Mouse (Mus musculus) lung, postnatal 36 days (tissue): Measurements from ENCODE around the gene Praf2.

ENCODE experiments used
- DNase-seq: peaks from one replicate; pipeline ENCODE4 v3.0.0; 2022; ENCODE audit warnings: mixed read lengths

Praf2 gene

DNA sequence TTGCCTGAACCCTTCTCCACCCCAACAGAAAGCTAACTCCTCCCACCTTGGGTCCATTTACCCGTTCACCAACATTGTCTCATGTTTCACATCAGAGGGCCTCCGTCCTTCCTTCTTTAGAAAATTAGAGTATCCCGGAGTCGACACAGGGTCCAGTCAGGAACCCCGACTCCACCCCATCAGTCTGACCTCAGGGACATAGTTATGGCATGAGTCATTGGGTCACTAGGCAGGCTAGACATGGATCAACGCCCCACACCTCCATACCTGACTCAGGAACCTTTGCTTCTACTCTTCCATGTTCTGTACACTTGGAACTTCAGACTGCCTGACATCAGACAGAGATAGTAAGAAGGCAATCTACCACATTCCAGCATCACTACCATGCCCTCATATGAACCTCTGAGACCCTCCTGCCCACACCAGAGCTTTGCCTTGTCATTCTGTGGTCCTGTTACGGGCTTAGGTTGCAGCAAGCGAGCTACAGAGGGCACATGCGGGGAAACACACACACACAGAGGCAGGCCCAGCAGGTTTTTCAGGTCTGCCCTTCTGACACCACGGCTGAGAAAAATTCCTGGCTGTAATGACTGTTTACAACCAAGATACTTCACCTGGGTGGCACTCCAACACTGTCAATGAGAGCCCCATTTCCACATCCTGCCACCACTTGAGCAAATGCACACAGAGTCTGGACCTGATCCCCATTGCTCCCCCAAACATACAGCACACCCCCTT is 12.0 kb downstream of the Praf2 start:
- peak; percentile 79 for DNase-seq

DNA sequence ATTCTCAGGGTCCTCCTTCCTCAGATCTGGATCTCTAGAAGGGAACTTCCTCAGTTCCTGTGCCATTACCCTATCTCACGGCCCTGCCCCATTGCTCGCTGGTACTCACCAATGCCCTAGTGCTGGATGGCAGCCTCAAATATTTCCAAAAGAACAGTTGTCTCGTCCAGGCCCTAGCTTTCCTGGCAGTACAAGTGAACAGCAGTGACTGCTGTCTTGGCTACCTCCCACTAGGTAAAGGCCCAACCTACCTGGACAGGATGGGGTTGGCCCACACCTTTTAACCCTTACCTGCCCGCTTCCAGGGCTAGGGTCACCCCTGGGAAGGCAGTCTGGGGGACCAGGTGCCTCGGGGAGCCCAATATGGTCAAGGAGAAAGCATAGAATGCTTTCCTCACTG is 12.9 kb downstream of the Praf2 start:
- peak; percentile 45 for DNase-seq

DNA sequence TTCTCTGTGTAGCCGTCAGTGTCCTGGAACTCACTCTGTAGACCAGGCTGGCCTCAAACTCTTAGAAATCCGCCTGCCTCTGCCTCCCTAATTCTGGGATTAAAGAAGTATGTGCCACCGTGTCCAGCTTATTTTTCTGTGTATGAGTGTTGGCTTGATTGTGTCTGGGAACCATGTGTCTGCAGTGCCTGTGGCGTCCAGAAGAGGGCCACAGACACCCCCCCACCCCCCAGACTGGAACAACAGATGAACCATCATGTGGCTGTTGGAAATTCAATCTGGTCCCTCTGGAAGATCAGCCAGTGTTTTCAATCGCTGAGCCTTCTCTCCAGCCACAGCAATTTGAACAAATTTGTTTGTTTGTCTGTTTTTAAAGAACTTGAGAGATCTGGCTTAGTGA is 15.2 kb downstream of the Praf2 start:
- DNase-seq = no peak

DNA sequence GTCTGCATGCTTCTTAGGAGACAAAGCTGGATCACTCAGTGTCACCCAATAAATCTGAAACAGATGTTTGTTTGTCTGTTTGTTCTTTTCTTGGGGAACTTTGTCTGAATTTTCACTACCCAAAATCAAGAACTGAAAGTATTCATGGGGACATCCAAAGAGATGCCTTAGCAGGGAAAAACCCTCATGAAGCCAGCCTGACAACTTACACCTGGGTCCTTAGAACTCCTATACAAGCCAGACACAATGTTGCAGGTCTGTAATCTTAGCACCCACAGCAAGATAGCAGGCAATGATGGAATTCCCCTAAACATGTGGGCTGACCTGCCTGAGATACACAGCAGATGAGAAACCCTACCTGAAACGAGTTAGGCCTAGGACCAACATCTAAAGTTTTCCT is 16.7 kb downstream of the Praf2 start:
- DNase-seq = no peak

DNA sequence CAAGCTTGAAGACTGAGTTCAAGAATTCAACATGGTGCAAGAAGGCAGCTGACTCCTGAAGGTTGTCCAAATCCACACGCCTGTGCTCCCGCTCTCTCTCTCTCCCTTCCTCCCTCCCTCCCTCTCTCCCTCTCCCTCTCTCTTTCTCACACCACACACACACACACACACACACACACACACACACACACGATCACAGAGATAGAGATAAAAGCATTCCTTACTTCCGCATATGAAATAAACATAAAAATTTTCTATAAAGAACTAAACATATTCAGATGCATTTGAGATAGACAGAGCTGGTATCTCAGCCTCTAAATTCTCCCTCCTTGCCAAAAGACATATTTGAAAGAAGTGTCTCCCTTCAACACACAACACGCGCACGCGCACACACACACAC is 17.2 kb downstream of the Praf2 start:
- no peak for DNase-seq

DNA sequence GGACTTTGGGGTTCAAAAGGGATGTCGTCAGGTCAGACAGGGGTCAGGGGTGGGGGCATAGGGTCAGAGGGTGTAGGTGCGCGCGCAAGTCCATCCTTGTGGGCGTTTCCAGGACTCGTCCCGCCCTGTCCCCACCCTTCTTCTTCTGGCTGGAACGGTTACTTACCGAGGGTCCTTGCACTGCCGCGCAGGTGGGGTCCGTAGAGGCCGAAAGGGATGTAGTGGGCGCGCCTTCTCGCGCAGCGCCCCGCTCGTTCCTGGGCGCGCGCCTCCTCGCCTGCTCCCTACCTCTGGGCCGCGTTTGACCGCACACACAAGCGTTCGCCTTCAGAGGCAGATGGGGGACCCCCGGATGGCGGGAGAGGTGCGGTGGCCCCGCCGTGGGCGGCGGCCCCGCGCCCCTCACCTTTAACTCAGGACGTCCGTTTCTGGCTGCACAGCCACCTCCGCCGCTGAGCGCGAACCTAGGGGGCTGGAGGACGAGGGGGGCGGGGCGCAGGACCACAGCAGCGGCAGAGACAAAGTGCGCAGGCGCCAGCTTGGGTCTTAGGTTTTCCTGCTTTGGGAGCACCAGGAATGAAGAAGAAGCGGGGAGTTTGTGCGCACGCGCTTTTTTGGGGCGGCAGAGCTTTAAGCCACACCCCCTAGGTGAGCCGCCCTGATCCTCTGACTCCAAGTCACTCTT is 22.3 kb downstream of the Praf2 start, which contains the start of gene Ccdc120:
Gene Ccdc120 (minus strand): TSS at position 474 of the 685 bp plus-strand sequence.
- DNase-seq = peak; percentile 70

DNA sequence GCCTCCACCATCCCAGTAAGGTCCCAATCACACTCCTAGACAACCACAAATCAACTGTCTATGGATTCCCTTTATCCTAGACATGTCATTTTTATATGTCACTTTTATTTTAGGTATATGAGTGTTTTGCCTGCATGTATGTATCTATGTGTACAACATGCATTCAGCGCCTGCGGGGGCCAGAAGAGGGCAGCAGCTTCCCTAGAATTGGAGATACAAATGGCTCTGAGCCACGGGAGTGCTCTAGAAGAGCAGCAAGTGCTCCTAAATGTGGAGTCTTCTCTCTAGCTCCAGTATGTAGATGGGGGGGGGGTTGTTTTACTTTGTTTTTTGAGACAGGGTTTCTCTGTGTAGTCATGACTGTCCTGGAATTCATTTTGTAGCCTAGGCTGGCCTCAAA is 25.4 kb downstream of the Praf2 start:
- peak; percentile 42 for DNase-seq

DNA sequence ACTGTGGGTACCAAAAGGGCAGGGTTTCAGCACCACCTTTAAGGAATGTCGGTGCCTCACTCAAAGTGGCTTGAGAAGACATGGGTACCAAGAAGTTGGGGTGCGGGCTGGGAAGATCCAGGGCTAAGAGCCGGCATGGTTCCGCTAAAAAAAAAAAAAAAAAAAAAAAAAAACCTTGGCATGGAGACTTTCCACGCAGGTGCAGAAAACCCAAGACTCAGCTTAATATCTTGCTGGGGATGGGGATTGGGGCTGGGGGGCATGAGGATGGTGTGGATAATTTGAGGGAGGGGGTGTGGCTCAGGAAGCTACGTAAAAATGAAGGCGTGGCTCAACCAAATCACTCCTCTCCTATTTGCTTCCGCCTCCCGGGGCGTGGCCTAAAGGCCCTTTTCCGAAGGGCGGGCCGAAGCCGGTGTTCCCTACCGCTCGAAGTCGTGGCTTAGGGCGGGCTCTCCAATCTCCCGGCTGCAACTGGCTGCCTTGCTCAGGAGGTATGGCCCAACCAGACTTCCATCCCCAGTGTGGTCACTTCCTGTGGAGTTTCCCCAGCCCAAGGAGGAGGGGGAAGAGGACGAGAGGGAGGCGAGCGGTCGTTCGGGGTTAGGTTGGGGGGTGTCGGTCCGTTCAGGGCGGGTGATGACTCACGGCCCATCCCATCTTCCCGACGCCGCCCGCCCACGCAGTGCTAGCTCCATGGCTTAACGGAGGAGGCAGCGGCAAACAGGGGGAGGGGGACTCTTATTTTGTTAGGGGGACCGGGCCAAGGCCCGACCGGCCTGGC is 34.1 kb downstream of the Praf2 start, which contains the start of gene Tfe3:
Gene Tfe3 (plus strand): TSS at position 424 of the 784 bp plus-strand sequence.
- peak; percentile 96 for DNase-seq

DNA sequence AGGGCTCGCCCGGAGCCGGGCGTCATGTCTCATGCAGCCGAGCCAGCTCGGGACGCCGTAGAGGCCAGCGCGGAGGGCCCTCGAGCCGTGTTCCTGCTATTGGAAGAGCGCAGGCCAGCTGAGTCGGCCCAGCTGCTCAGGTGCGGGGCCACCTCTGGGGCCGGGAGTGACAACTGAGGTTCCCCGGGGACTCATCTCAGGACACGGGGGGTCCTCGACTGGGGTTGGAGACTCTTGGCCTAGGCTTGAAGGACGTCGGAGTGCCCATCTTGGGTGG is 34.6 kb downstream of the Praf2 start:
- no peak for DNase-seq

DNA sequence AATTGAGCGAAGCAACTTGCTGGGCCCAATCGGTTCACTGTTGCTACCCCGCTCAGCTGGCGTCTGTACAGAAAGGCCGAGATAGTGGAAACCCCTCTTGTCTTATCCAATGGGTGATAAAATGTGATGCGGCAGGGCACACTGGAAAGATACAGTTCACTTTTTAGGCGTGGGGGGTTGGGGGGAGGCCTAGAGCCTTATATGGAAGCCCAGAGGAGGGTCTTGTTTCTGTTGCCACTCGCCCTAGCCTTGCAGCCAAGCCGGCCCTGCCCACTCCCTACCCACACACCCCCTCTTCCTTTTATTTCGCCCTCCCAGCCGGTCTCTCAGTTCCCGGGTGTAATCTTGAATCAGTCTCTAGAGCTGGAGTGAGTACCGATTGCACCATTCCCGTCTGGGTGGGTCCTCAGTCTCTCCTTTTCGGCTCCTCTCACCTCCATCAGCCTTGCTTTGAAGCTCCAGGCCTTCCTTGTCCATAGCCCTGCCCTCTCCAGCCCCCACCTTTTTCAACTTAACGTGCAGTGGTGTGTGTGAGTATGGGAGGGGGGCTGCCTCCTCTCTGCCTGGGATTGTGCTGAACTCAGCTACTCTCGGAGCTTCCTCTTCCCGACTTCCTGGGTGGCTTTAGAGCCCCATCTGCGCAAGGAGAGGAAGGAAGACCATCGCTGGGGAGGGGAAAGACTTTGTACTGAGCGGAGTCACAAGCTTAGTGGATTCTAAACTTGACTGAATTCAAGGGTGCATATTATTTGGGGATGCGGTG is 35.6 kb downstream of the Praf2 start:
- peak; percentile 60 for DNase-seq

DNA sequence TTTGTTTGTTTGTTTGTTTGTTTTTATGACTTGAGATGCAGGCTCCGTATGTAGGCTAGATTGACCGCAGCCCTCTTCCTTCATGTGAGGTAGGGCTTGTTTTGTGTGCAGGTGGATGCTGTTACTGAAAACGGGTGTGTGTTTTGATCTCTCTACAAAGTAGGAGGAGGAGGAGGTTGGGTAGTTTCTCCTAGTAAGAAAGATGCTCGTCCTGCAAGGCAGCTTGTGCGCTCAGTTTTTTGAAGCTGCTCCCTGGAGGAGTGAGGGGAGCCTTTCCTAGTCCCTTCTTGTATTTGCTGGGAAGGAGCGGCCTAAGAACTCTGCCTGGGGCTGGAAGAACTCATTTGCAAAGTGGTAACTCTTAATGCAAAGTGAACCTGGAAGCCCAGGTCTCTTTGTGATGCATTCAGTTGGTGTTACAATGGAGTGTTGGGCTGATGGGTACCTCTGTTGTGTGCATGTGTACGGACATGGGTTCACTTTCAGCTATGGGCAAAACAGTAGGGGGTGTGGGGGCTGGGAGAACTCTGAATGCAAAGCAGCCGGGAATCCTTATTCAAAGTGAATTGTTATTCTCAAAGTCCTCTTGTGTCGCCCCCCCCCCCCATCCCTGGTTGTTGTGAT is 36.5 kb downstream of the Praf2 start:
- DNase-seq = no peak

DNA sequence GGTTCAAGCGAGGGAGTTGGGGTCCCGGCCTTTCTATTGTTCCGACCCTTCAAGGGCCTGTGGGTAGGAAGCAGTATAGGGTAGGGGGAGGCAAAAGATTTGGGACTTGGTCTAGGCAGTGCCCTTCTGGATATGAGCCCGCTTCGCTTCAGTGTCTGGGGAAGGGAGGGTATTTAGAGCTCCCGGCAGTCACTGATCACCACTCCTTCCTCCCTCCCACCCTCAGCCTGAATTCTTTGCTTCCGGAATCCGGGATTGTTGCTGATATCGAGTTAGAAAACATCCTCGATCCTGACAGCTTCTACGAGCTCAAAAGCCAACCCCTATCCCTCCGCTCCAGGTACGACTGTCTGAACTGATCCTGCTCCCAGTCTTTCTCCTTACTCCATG is 37.0 kb downstream of the Praf2 start:
- DNase-seq = peak; percentile 17

DNA sequence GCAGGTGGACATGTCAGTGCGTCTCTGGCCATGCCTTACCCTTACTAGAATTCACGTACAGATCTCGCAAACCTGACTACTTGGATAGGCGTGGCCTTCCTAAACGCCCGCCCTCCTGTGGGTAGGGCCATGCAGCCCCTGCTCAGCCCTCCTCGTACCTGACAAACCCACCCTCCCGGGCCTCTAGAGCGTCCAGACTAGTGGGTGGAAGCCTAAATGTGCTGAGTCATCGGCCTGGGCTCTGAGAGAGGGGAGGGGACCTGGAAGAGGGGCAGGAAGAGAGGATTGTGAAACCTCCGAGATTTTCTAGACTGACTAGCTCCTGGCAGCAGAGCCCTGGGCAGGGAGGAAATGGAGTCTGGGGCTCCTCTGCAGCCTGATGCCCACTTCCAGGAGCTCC is 37.5 kb downstream of the Praf2 start:
- peak; percentile 76 for DNase-seq

DNA sequence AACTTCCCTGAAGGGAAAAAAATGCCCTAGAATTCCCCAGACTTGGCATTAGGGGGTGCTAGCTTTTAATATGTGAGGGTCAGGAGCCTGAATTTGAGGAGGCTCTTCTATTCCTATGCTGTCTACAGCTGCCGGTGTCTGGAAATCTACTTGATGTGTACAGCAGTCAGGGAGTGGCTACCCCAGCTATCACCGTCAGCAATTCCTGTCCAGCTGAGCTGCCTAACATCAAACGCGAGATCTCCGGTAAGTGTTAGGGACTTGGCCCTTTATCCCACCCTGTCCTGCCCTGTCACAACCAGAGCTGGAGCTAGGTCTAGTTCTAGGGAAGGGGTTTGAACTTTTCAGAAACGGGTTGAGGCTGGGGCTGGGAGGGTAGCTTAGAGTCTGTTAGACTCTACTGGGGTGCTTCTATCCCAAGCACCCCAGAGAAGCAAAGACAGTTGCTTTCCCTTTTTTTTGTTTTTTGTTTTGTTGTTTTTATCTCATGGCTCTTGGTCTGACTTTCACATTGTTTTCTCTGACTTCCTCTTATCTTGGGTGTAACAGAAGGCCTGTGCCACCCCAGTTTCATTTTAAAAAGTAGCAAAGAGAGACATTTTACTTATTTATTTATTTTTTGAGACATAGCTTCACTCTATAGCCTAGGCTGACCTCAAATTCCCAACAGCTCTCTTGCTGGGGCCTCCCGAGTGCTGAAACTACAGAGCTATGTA is 41.2 kb downstream of the Praf2 start:
- no peak for DNase-seq

DNA sequence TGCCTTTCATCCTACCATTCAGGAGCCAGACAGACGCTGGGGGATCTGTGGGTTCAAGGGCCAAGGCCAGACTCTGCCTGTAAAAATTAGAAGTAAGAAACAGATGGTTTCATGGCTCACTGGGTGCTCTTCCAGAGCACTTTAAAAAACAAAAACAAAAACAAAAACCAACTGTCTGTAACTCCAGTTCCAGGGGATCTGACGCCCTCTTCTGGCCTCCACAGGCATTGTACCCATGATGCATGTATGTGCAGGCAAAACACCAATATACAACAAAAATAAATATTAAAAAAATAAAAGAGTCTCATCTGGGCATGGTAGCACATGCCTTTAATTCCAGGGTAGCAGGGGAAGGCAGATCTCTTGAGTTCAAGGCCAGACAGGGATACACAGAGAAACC is 44.5 kb downstream of the Praf2 start:
- DNase-seq = peak; percentile 46

DNA sequence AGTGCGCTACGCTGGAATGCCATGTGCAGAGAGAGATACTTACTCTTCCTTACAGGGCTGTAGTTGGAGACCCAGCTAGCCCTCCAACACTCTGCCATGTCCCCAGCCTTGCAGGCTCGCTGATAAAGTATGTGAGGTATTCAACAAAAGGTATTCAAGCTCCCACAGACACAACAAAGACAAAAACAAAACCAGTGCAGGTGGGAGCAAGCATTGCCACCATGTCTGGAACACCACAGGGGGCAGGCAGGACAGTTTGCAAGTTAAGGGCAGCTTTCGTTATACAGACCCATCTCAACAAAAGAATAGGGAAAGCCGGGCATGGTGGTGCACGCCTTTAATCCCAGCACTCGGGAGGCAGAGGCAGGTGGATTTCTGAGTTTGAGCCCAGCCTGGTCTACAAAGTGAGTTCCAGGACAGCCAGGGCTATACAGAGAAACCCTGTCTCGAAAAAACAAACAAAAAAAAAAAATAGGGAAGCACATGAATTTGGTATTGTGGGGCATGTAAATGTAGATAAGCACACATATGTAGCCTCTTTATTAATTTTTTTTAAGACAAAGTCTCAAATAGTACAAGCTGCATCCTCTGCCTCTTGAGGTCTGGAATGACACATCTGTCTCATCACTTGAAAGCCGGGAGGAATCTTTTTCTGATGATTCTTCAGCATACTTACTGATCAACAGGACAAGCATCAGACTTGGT is 47.4 kb downstream of the Praf2 start:
- DNase-seq = no peak

DNA sequence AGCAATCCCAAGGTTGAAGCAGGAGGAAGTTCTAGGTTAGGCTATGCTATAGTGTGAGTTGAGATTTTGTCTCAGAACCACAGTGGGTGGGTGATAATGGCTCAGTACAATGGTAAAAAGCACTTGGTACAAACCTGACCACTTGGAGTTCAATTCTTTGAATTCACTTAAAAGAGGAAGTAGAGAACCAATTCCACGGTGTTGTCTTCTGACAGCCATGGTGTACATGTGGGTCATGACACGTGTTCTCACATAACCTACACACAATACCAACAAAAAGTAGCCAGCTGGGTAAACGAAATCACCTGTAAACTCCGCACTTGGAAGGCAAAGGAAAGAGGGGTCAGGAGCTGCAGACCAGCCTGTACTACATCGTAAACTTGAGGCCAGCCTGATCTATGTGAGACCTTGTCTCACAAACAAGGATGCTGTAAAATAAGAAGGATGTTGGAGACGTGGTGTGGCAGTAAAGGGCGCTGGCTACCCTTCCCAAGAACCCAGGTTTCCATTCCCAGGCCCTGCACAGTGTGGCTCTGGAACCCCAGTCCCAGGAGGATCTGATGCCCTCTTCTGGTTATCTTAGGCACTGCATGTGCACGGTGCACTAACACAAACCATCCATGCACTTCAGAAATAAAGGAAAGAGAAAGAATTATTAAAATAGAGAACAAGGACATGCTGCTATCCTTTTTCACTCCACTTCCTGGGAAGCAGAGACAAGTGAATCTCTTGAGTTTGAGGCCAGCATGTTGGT is 48.3 kb downstream of the Praf2 start:
- peak; percentile 73 for DNase-seq

DNA sequence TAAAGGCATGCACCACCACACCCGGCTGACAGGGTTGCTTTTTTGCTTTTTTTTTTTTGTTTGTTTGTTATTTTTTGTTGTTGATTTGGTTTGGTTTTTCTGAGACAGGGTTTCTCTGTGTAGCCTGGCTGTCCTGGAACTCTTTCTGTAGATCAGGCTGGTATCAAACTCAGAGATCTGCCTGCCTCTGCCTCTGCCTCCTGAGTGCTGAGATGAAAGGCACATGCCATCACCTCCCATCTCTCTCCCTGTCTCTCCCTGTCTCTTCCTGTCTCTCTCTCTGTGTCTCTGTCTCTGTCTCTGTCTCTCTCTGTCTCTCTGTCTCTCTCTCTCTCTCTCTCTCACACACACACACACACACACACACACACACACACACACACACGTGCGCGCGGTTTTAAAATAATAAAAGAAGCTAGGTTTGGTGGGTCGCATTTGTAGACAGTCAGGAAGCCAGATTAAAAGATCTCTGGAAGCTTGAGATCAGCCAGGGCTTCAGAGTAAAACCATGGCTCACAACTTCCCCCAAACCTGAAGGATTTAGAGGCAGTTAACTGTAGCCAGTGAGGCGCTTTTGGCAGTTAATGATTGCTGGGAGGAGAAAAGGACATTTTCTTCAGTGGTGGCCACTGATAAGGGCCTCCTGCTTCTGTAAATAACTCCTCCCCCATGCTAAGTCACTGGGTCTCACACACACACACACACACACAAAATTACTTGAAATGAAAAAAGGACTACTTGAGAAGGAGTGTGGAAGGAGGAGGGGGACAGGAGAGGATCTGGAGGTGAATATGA is 50.4 kb downstream of the Praf2 start:
- no peak for DNase-seq

DNA sequence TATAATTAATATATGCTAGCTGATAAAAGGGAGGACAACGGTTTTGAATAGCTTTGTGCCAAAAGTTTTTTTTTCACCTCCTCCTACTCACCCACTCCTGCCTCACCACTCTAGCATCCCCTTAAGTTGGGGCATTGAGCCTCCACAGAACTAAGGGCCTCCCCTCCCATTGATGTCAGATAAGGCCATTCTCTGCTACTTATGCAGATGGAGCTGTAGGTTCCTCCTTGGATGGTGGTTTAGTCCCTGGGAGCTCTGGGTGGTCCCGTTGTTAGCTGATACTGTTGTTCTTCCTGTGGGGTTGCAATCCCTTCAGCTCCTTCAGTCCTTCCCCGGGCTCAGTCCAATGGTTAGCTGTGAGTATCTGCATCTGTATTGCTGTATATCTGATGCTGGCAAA is 51.1 kb downstream of the Praf2 start:
- no peak for DNase-seq
